Mouse (Mus musculus): ENCODE data around the gene Ifit1bl2. TPM values are rescaled to one million over a fixed set of nuclear protein-coding genes. Genes with fewer than 3 reads are reported as not detected.
A peak's percentile ranks its signal among the peaks of the same experiment; 100 is the strongest.
"Not testable (repeated sequence)": the region's sequence is repeated elsewhere in the genome, so short reads cannot be mapped to it uniquely, and the experiment has no call there.

Gene Ifit1bl2
- polyA plus RNA-seq, 1 experiment from 2014 or later = 0.50 TPM

GRCm38 (mm10) chr19:34596811-34597210 is 43.7 kb downstream of the Ifit1bl2 start:
- H3K36me3 ChIP-seq (ENCODE audit: inconsistent target) = peaks cover 37% of the 10 kb centered on the region
- no peak overlapping the region for H3K27ac ChIP-seq
- no peak overlapping the region for H3K4me3 ChIP-seq (ENCODE audit: inconsistent target)
- peaks cover 42% of the 10 kb centered on the region; the same call in 1 of the 2 replicates for H3K79me2 ChIP-seq (ENCODE audit: inconsistent target)

- Histone ChIP-seq H3K79me2 (ENCODE audit: inconsistent target) (peaks cover 33% of the 10 kb centered on the region; the same call in 1 of the 2 replicates), H3K36me3 (ENCODE audit: inconsistent target) (peaks cover 37% of the 10 kb centered on the region)
- not testable (repeated sequence) for H3K27ac ChIP-seq; H3K4me3 ChIP-seq (ENCODE audit: inconsistent target)
- WGBS (ENCODE audit: missing documents) = 95% methylated on average over 3 of the region's 3 CpGs
Observed at GRCm38 (mm10) chr19:34594523-34594922, 46.0 kb downstream of the Ifit1bl2 start.

GRCm38 (mm10) chr19:34593456-34593855 is 47.1 kb downstream of the Ifit1bl2 start:
- no peak overlapping the region for H3K4me3 ChIP-seq (ENCODE audit: inconsistent target)
- WGBS (ENCODE audit: missing documents) = 94% methylated on average over 2 of the region's 2 CpGs
- no peak overlapping the region for H3K27ac ChIP-seq
- peaks cover 48% of the 10 kb centered on the region for H3K36me3 ChIP-seq (ENCODE audit: inconsistent target)
- peaks cover 28% of the 10 kb centered on the region; the same call in 1 of the 2 replicates for H3K79me2 ChIP-seq (ENCODE audit: inconsistent target)

DNA sequence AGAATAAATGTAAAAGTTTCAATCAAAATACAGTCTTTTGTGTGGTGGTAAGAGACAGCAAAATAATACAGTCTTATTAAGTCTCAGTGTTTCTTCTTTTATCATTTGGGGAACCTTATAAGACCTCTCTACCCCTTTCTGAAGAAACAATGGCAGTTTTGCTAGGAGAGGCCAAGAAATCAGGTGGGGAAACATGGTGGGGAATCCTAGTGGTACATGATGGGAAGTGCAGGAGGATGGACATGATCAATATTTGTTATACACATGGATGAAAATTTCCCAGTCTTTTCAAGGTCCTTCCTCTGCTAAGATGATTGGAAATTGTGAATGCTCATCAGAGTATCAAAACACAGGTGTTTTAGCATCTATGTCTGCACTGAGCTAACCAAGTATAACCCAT is 51.6 kb downstream of the Ifit1bl2 start:
- peaks cover 44% of the 10 kb centered on the region for H3K36me3 ChIP-seq (ENCODE audit: inconsistent target)
- no peak overlapping the region for H3K4me3 ChIP-seq (ENCODE audit: inconsistent target)
- no peak overlapping the region for H3K27ac ChIP-seq
- peaks cover 44% of the 10 kb centered on the region; the same call in 1 of the 2 replicates for H3K79me2 ChIP-seq (ENCODE audit: inconsistent target)

DNA sequence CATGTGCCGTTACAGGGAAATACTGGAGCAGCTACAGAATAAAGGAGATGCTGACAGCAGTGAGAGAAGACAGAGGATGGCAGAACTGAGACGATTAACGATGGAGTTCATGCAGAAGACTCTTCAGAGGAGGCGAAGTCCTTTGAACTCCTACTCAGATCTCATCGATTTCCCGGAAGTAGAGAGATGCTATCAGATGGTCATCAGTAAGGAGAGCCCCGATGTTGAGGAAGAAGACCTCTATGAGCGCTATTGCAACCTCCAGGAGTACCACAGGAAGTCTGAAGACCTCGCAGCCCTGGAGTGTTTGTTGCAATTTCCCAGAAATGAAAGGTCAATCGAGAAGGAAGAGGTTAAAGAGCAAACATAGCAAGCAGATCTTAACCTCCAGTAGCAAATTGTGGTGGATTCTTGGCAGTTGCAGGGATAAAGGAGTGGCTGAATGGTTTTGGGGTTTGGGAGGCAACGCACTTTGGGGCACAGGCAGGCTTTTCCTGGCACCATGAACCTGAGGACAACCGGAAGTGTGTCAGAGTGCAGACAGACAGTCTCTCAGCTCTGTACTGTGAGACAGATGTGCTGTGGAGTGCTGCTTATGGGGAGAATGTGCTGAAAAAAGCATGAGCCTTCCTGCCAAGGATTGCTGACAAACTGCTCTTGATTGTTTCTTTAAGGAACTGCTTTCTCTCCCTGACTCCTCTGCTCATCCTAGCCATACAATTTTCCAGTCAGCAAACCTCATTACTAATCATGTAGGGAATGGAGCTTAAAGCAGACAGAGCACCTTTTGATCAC is 52.4 kb downstream of the Ifit1bl2 start:
- Histone ChIP-seq H3K36me3 (ENCODE audit: inconsistent target) (peaks cover 36% of the 10 kb centered on the region), H3K79me2 (ENCODE audit: inconsistent target) (peaks cover 49% of the 10 kb centered on the region; the same call in 1 of the 2 replicates)
- H3K4me3 ChIP-seq (ENCODE audit: inconsistent target); H3K27ac ChIP-seq: not testable (repeated sequence)
- 72% methylated on average over 5 of the region's 12 CpGs for WGBS (ENCODE audit: missing documents)

DNA sequence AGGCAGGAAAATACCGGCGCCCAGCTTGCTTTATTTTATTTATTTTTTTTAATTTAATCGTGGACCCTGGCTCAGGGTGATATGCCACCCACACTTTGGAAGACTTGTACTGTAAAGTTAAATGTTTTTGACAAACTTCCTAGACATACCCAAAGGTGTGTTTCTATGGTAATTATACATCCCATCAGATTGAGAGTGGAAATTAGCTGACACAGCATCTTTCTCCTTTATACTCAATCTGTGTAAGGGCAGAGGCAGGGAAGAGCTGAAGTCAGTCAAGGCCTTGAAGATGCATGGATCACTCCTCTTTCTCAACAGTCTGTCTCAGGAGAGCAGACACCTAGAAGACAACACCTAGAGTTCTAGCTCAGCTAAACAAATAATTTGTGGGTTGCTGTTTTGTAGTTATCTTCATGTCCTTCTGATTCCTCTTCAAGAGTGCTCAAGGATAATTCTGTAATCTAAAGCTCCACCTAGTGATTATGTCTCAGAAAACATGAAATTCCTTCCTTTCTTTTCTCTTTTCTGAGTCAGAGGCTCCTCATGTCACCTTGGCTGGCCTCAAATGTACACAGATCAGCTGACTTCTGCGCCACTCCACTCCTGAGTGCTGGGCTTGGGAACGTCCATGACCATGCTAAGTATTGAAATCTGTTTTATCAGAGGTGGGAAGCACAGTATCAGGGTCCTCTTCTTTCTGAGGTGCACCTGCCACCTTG is 54.6 kb downstream of the Ifit1bl2 start:
- WGBS (ENCODE audit: missing documents) = 80% methylated on average over 5 of the region's 5 CpGs
- H3K4me3 ChIP-seq (ENCODE audit: inconsistent target) = peak overlapping the region; percentile 25; the same call in 1 of the 2 replicates
- peaks cover 49% of the 10 kb centered on the region; the same call in 1 of the 2 replicates for H3K79me2 ChIP-seq (ENCODE audit: inconsistent target)
- peaks cover 30% of the 10 kb centered on the region for H3K36me3 ChIP-seq (ENCODE audit: inconsistent target)
- H3K27ac ChIP-seq = not testable (repeated sequence)

- peaks cover 17% of the 10 kb centered on the region for H3K36me3 ChIP-seq (ENCODE audit: inconsistent target)
- WGBS (ENCODE audit: missing documents) = 6% methylated on average over 2 of the region's 2 CpGs
- H3K27ac ChIP-seq = peak within 1 kb of the TSS; percentile 65
- peaks cover 45% of the 10 kb centered on the region; the same call in 1 of the 2 replicates for H3K79me2 ChIP-seq (ENCODE audit: inconsistent target)
- H3K4me3 ChIP-seq (ENCODE audit: inconsistent target) = peak within 1 kb of the TSS; percentile 25
Observed at GRCm38 (mm10) chr19:34583126-34583766, 57.3 kb downstream of the Ifit1bl2 start, which contains the start of gene Ifit3. Gene Ifit3, plus strand, starts transcription at chr19:34583531.

DNA sequence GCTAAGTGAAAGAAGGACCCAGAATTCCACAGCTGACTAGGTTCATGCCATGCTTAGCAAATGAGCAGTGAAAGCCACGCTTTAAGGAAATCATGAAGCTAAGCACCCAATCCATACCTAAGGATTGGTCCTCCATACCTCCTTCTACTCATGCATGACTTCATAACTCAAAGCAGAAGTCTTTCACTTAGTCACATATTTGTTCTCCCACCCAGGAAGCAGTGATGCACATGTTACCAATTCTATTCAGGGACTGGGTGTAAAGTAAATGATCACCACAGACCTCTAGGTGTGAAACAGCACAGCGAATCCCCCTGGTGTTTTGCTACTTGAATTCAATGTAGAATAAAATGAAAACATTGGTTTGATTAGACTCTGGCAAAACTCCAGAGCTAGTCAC is 57.8 kb downstream of the Ifit1bl2 start:
- peaks cover 42% of the 10 kb centered on the region; the same call in 1 of the 2 replicates for H3K79me2 ChIP-seq (ENCODE audit: inconsistent target)
- WGBS (ENCODE audit: missing documents) = 83% methylated on average over 1 of the region's 2 CpGs
- H3K36me3 ChIP-seq (ENCODE audit: inconsistent target) = peaks cover 14% of the 10 kb centered on the region
- H3K27ac ChIP-seq = peak overlapping the region; percentile 65
- not testable (repeated sequence) for H3K4me3 ChIP-seq (ENCODE audit: inconsistent target)

DNA sequence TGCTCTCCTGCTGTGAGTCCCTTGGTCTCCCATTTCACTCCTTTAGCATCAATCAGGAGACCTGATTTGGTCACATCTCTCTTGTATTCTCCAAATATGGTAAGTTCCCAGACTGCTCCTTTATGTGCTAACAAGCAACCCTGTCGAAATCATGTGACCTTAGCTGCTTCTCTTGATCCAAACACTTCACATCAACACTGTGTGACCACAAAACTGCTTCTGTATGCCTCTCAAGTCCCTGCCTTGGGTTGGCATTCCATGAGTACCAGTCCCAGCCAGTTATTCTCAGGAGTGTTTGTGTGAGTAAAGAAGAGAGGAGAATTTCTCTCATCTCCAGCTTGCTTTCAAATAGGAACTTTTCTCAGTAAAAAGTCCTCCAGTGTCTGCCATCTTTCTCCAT is 63.4 kb downstream of the Ifit1bl2 start:
- Histone ChIP-seq H3K79me2 (ENCODE audit: inconsistent target) (peaks cover 28% of the 10 kb centered on the region; the same call in 1 of the 2 replicates), H3K4me3 (ENCODE audit: inconsistent target) (no peak overlapping the region), H3K27ac (no peak overlapping the region), H3K36me3 (ENCODE audit: inconsistent target) (peaks cover 39% of the 10 kb centered on the region)
- 100% methylated on average over 1 of the region's 1 CpGs for WGBS (ENCODE audit: missing documents)

GRCm38 (mm10) chr19:34573650-34574049 is 66.9 kb downstream of the Ifit1bl2 start:
- WGBS (ENCODE audit: missing documents) = 94% methylated on average over 5 of the region's 5 CpGs
- Histone ChIP-seq H3K4me3 (ENCODE audit: inconsistent target) (no peak overlapping the region), H3K36me3 (ENCODE audit: inconsistent target) (peaks cover 39% of the 10 kb centered on the region), H3K27ac (no peak overlapping the region), H3K79me2 (ENCODE audit: inconsistent target) (peaks cover 62% of the 10 kb centered on the region)

DNA sequence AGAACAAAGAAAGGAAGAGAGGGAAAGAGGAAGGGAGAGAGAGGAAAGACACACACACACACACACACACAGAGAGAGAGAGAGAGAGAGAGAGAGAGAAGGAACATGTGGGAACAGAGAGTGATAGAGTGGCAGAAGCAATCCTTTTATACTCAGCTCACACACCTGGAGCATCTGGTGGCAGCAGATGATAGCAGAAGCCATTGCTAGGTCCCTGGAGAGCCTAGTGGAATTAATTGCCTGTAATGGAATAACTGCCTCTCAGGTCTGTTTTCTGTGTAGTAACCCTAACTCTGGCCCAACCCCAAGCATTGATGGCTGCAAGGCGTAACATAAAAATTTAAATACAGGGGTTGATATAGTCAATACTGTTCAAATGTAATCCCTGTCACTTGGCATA is 69.5 kb downstream of the Ifit1bl2 start:
- WGBS (ENCODE audit: missing documents) = 100% methylated on average over 1 of the region's 1 CpGs
- Histone ChIP-seq H3K4me3 (ENCODE audit: inconsistent target) (peak overlapping the region; percentile 47), H3K36me3 (ENCODE audit: inconsistent target) (peaks cover 37% of the 10 kb centered on the region)

DNA sequence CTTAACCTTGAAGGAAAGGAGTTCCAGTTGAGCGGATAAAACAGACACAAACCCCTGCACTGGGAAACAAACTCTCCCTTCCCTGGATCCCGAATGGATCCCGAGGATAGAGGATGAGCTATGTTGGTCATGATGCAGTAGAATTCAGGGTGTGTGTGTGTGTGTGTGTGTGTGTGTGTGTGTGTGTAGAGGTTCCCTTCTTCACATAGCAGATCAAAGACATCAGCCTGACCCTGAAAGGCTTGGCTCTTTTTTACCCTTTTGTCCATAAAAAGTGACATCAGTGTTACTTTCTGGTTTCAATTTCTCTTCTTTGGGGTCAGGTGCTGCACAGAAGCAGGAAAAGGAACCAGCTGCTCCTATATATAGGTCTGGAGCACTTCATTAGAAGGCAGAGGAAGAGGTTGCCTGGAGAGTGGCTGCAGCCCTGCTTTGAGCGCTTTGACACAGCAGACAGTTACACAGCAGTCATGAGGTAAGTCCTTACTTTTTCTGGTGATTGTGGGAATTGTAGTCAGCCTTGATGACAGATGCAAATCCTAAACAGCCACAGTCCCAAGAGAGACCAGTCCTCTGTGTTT is 70.6 kb downstream of the Ifit1bl2 start:
- Histone ChIP-seq H3K79me2 (ENCODE audit: inconsistent target) (peaks cover 70% of the 10 kb centered on the region), H3K27ac (peak overlapping the region; percentile 39), H3K36me3 (ENCODE audit: inconsistent target) (peaks cover 27% of the 10 kb centered on the region), H3K4me3 (ENCODE audit: inconsistent target) (peak overlapping the region; percentile 47)
- WGBS (ENCODE audit: missing documents) = 69% methylated on average over 4 of the region's 4 CpGs

More for the DNA sequence above, 69.5 kb downstream of the Ifit1bl2 start:
- Histone ChIP-seq H3K79me2 (ENCODE audit: inconsistent target) (peaks cover 70% of the 10 kb centered on the region), H3K27ac (no peak overlapping the region; the same call in 1 of the 2 replicates)

GRCm38 (mm10) chr19:34568988-34569895 is 71.3 kb downstream of the Ifit1bl2 start:
- Histone ChIP-seq H3K4me3 (ENCODE audit: inconsistent target) (no peak overlapping the region), H3K36me3 (ENCODE audit: inconsistent target) (peaks cover 20% of the 10 kb centered on the region), H3K27ac (peak overlapping the region; percentile 29), H3K79me2 (ENCODE audit: inconsistent target) (peaks cover 63% of the 10 kb centered on the region)
- WGBS (ENCODE audit: missing documents) = 95% methylated on average over 7 of the region's 7 CpGs
